Mouse (Mus musculus) ES-E14 (cell line): ENCODE results near the gene Omp. TPM values are rescaled to one million over a fixed set of nuclear protein-coding genes. Genes with fewer than 3 reads are reported as not detected.

ENCODE experiments used
- DNase-seq: peaks from one replicate; pipeline ENCODE4 v3.0.0-alpha.2; 2013; ENCODE audit warnings: low read depth, low spot score
- H3K27ac ChIP-seq: 2 replicates; pipeline ENCODE4 v1.5.1; 2012; ENCODE audit warnings: low read depth, mild to moderate bottlenecking, low read length, moderate library complexity, mixed read lengths; ENCODE audit not compliant: poor library complexity, insufficient read depth, severe bottlenecking
- H3K36me3 ChIP-seq: 2 replicates; pipeline ENCODE4 v1.6.1; 2012; ENCODE audit warnings: mild to moderate bottlenecking, low read length, moderate library complexity, mixed read lengths; ENCODE audit not compliant: control insufficient read depth, poor library complexity, insufficient read depth, severe bottlenecking
- H3K4me1 ChIP-seq, 2 experiments: fragments of 150-350 bp in 1 of 2; sonication (generic) in 1 of 2; 2 replicates each; pipeline ENCODE4 v1.6.1; 2012; ENCODE audit warnings: low read length in 2 of 2, mild to moderate bottlenecking in 1 of 2, mixed read lengths in 1 of 2; ENCODE audit not compliant: control insufficient read depth in 2 of 2, insufficient read depth in 2 of 2, poor library complexity in 1 of 2
- H3K4me3 ChIP-seq, 2 experiments: fragments of 150-350 bp in 1 of 2; sonication (generic) in 1 of 2; 2 replicates each; pipeline ENCODE4 v1.5.1; 2012; ENCODE audit warnings: low read length in 2 of 2, low read depth in 1 of 2, mild to moderate bottlenecking in 1 of 2, mixed read lengths in 1 of 2; ENCODE audit not compliant: insufficient read depth in 1 of 2, poor library complexity in 1 of 2, severe bottlenecking in 1 of 2
- H3K9ac ChIP-seq: 2 replicates; pipeline ENCODE4 v1.6.1; 2012; ENCODE audit warnings: low read depth, mild to moderate bottlenecking, low read length, mixed read lengths; ENCODE audit not compliant: poor library complexity, insufficient read depth, severe bottlenecking
- H3K9me3 ChIP-seq: fragments of 150-350 bp; sonication (generic); 2 replicates; pipeline ENCODE4 v1.6.1; 2012; ENCODE audit warnings: low read depth, mild to moderate bottlenecking, low read length; ENCODE audit not compliant: control insufficient read depth, insufficient read depth
- CHD2 ChIP-seq: IDR thresholded peaks from 2 replicates; pipeline ENCODE4 v1.6.1; 2014; ENCODE audit warnings: mild to moderate bottlenecking, low read depth, low read length, inconsistent platforms
- HCFC1 ChIP-seq: IDR thresholded peaks from 2 replicates; pipeline ENCODE4 v1.6.1; 2012; ENCODE audit warnings: low read length, inconsistent platforms, borderline replicate concordance; ENCODE audit not compliant: insufficient read depth
- MAFK ChIP-seq: IDR thresholded peaks from 2 replicates; pipeline ENCODE4 v1.6.1; 2014; ENCODE audit warnings: mild to moderate bottlenecking, low read depth, low read length, inconsistent platforms; ENCODE audit not compliant: insufficient read depth
- ZC3H11A ChIP-seq: IDR thresholded peaks from 2 replicates; pipeline ENCODE4 v1.6.1; 2012; ENCODE audit warnings: low read depth, mild to moderate bottlenecking, inconsistent platforms, low read length, borderline replicate concordance
- ZNF384 ChIP-seq: IDR thresholded peaks from 2 replicates; pipeline ENCODE4 v1.6.1; 2012; ENCODE audit warnings: low read depth, low read length, inconsistent platforms
- in situ Hi-C, 2 experiments: fragments of 600-800 bp; cut with MboI; formaldehyde crosslinking; loops; one replicate each; pipeline ENCODE4 v1.15.1; 2025; ENCODE audit warnings: low sequenced_read_pairs in 2 of 2, inconsistent platforms in 1 of 2; ENCODE audit not compliant: unreplicated experiment in 2 of 2
- total RNA-seq: library from RNA; depleted of rRNA; stranded (reverse); fragments of 300-350 nt; gene quantifications from 2 replicates; pipeline ENCODE4 v1.2.3, GENCODE M21; 2012

The Omp gene
- total RNA-seq, 1 experiment = 1.4 TPM

DNA sequence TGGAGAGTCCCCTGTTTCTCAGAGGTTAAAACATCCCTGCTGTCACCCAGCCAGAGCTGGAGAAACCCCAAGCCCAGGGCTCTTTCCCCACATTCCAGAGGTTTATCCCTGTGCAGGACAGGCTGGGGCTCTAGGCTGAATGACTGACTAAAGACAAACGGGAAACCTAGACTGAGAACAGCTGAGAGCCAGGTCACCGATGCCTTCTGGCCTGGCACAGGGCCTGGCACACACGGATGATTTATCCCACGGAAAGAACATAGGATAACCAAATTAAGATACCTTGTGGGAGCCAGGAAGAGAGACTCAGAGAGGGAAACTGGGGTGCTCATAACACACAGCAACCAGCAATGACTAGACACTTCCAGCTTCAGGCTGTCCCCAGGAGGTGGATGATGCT, 35.5 kb downstream of the Omp start:
- no peaks in the 10 kb centered on the region for H3K36me3 ChIP-seq
- no peak overlapping the region for H3K27ac ChIP-seq
- in situ Hi-C loops = loop anchor here (5.0 to 10.0 kb wide), 2 partner anchors 127 to 365 kb away; no protein-coding TSS in a partner anchor
- no peaks in the 10 kb centered on the region for H3K9me3 ChIP-seq
- DNase-seq = no peak
- no peak overlapping the region for H3K4me3 ChIP-seq
- peaks cover 0 to 4% of the 10 kb centered on the region in 2 experiments; a peak in 1 of 4 replicates for H3K4me1 ChIP-seq
- no peak overlapping the region for H3K9ac ChIP-seq
- TF ChIP-seq ZC3H11A (no peak), ZNF384 (no peak), HCFC1 (no peak), CHD2 (no peak), MAFK (no peak)

DNA sequence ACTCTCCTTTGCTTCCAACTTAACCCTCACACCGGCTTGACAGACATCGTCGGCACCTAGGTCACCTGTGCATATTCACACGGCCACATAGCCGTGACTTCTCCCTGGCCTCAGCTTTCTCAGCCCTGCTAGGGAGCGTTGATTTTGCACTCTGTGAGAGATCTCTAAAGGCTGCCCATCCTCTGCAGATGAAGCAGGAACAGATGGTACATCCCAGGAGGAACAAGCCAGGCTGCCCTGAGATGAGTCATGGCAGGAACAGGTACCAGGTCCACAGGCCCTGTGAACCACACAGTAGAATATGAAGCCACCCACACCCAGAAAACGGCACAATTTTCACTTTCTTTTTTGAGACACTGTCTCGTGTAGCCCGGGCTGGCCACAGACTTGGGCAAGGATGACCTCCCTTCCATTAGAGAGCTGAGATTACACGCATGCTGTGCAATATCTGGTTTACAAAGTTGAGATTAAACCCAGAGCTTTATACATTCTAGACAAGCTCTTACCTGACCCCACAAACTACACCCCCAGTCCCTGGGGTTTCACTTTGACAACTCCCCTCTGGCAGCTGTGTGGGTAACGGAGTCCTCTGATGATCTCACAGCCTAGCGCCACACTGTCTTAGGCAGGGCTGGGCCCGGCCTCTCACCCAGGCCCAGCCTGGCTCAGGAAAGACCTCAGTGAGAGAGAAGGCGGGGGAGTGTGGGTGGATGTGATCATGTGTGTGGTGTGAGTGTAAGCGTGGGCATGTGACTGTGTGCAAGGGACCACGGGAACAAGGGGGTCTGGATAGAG, 36.5 kb downstream of the Omp start:
- TF ChIP-seq HCFC1 (no peak), MAFK (no peak), CHD2 (no peak), ZNF384 (no peak), ZC3H11A (no peak)
- Histone ChIP-seq H3K4me3 (no peak overlapping the region), H3K9ac (no peak overlapping the region), H3K9me3 (no peaks in the 10 kb centered on the region), H3K36me3 (no peaks in the 10 kb centered on the region), H3K27ac (no peak overlapping the region), H3K4me1 (peaks cover 0 to 4% of the 10 kb centered on the region in 2 experiments; a peak in 1 of 4 replicates)
- no peak for DNase-seq
- in situ Hi-C loops = no loop called here

DNA sequence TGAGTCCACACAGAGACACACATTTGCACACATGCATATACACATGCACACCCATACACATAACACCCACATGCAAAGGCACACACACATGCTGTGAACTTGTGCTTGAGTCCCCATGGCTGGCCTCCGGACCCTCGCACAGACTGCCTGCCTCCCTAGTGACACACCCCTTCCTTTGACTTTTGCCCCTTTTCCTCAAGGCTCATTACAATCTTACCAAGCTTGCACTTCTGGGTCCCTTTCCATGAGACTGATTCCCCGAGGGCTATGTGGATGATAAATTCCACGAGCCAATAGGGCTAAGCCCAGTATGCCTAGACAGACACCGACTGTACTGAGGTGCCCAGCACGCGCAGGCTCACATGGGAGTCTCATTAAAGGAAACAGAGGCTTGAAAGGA, 39.0 kb downstream of the Omp start:
- no peak for TF ChIP-seq ZC3H11A
- no peak for TF ChIP-seq ZNF384
- no peak for TF ChIP-seq HCFC1
- TF ChIP-seq MAFK = no peak
- no peak for TF ChIP-seq CHD2
- H3K4me1 ChIP-seq = peaks cover 0 to 4% of the 10 kb centered on the region in 2 experiments; a peak in 2 of 4 replicates
- no peaks in the 10 kb centered on the region for H3K36me3 ChIP-seq
- H3K9me3 ChIP-seq = no peaks in the 10 kb centered on the region
- no peak overlapping the region for H3K9ac ChIP-seq
- in situ Hi-C loops = no loop called here
- no peak overlapping the region for H3K27ac ChIP-seq
- no peak overlapping the region for H3K4me3 ChIP-seq
- no peak for DNase-seq

DNA sequence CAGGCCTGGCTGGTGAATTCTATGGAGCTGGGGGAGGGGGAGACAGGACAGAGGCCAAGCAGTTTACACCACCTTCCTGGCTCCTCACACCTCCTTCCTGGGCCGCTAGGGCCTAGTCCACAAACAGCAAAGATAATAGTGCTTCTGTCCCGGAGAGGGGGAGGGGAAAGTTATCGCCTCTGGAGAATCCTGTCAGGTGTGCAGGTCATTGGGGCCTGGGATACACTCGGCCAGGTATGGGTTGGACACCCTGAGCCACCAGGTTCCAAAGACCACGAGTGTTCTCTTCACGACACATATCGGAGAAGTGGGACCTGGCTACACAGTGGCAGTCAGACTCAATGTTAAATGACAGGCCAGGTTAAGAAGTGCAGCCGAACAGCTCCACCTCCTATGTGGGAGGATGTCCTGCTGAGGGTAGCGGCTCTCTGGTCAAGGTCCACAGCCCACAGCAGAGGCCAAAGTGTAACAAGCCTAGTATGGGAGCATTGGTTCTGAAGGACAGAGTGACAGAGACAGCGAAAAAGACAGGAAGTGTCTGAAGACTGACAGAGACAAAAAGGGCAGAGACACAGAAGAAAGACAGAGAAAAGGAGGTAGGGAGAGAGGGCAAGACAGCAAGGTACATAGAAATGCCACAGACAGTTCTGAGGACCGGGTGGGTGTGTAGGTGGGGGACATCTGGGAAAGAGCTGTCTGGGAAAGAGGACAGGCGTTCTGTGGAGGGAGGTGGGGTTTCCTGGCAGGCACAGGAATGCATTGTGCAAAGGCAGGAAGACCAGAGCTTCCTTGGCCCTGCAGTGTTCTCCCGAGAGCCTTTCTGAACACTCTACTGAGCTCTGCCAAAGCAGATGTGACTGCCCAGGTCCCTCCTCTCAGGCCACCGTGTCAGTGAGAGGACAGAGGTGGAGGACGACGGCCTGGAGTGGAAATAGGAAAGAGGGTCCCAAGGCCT, 40.5 kb downstream of the Omp start:
- no peak for TF ChIP-seq ZC3H11A
- Histone ChIP-seq H3K4me1 (peaks cover 0 to 4% of the 10 kb centered on the region in 2 experiments; a peak in 1 of 4 replicates), H3K9ac (no peak overlapping the region), H3K4me3 (no peak overlapping the region), H3K9me3 (no peaks in the 10 kb centered on the region), H3K36me3 (no peaks in the 10 kb centered on the region), H3K27ac (no peak overlapping the region)
- no peak for DNase-seq
- in situ Hi-C loops = no loop called here
